Comparison of ENCODE assay signal across 29 mouse cellular contexts in genomic region chr12:31545219-31545618, GRCm38 (mm10). TPM values are rescaled to one million over a fixed set of nuclear protein-coding genes. Genes with fewer than 3 reads are reported as not detected.
"Had no signal": no experiment of that assay in that cellular context is flagged by ENCODE, and none has a peak within 500 bp of the region (broad histone marks: within the 10 kb centered on the region; RNA-seq: fewer than 3 reads in every experiment).

No protein-coding gene starts in this region.

- H3K27ac ChIP-seq: heart, embryonic 10.5 days; hindbrain, embryonic 10.5 days; hindbrain, embryonic 12.5 days; hindbrain, embryonic 14.5 days; kidney, embryonic 15.5 days; kidney, postnatal 0 days; limb, embryonic 13.5 days; liver, embryonic 13.5 days; liver, embryonic 15.5 days had no signal

- DNase-seq: gastrocnemius, postnatal 14 days; gastrocnemius, postnatal 36 days; heart, postnatal 10 days; heart, postnatal 4 days; kidney, adult 11 months; kidney, adult 2 months; kidney, adult 9 months; kidney, postnatal 14 days; kidney, postnatal 36 days; layer of hippocampus, adult 9-11 months; layer of hippocampus, postnatal 36 days; liver; liver, embryonic 13.5 days; liver, postnatal 0 days had no signal

- H3K9ac ChIP-seq: heart, embryonic 12.5 days; hindbrain, embryonic 12.5 days; hindbrain, embryonic 14.5 days; kidney, embryonic 15.5 days; limb, embryonic 13.5 days; liver, embryonic 13.5 days; liver, embryonic 15.5 days; liver, postnatal 0 days had no signal

- H3K27me3 ChIP-seq: heart, embryonic 12.5 days; hindbrain, embryonic 12.5 days; liver, embryonic 13.5 days had no signal

- H3K4me3 ChIP-seq: heart, embryonic 10.5 days; heart, embryonic 12.5 days; hindbrain, embryonic 10.5 days; hindbrain, embryonic 12.5 days; kidney, embryonic 15.5 days; limb, embryonic 13.5 days; liver, embryonic 13.5 days; liver, embryonic 15.5 days had no signal

- H3K4me2 ChIP-seq: heart, embryonic 12.5 days; hindbrain, embryonic 12.5 days; hindbrain, embryonic 14.5 days; kidney, embryonic 15.5 days; limb, embryonic 13.5 days; liver, embryonic 11.5 days; liver, embryonic 13.5 days; liver, embryonic 15.5 days had no signal

- H3K9me3 ChIP-seq: heart, embryonic 10.5 days; heart, embryonic 12.5 days; hindbrain, embryonic 10.5 days; hindbrain, embryonic 12.5 days; kidney, embryonic 15.5 days; limb, embryonic 13.5 days; liver, embryonic 13.5 days; liver, embryonic 15.5 days had no signal

- H3K36me3 ChIP-seq: heart, embryonic 10.5 days; heart, embryonic 12.5 days; hindbrain, embryonic 10.5 days; hindbrain, embryonic 12.5 days; kidney, embryonic 15.5 days; limb, embryonic 13.5 days; liver, embryonic 13.5 days; liver, embryonic 15.5 days had no signal

- H3K4me1 ChIP-seq: heart, embryonic 10.5 days; heart, embryonic 12.5 days; hindbrain, embryonic 10.5 days; hindbrain, embryonic 12.5 days; kidney, embryonic 15.5 days; liver, embryonic 13.5 days; liver, embryonic 15.5 days had no signal

- ATAC-seq: hindbrain, embryonic 16.5 days; intestine, embryonic 16.5 days; liver, postnatal 0 days had no signal

RNA-seq across cellular contexts. Expression of gene Slc26a4, which starts 14.6 kb away (rescaled TPM):
- total RNA-seq: gastrocnemius, adult 18-20 months; gastrocnemius, adult 8-10 months; gastrocnemius, postnatal 14 days; gastrocnemius, postnatal 36 days had no signal
- polyA plus RNA-seq: gonadal fat pad, adult 2 months; hindbrain, embryonic 14.5 days; liver, embryonic 11.5 days; liver, embryonic 13.5 days; liver, embryonic 15.5 days had no signal
